Mouse (Mus musculus): Measurements from ENCODE around the gene Gm5414. TPM values are rescaled to one million over a fixed set of nuclear protein-coding genes. Genes with fewer than 3 reads are reported as not detected.

Gene Gm5414
- polyA plus RNA-seq, 1 experiment from 2014 or later, result not detected

Small RNAs within 50 kb of the gene (microRNA-seq; reads per million reads assigned to microRNA genes)
- gene Gm44383 (not detected), gene Gm44479 (not detected)

Other genes starting within 250 kb of the Gm5414 start
- gene Krt7, start 217.1 kb downstream of the Gm5414 start, polyA plus RNA-seq (2015; fragmentation: Nextera tagmentation; extraction: Ambion mirVana), result 2.9 and 5.1 TPM in 2 replicates
- not detected in 2 replicates for gene Krt87, start 189.4 kb downstream of the Gm5414 start, polyA plus RNA-seq (2015; fragmentation: Nextera tagmentation; extraction: Ambion mirVana)
- not detected in 2 replicates for gene Krt88, start 180.4 kb downstream of the Gm5414 start, polyA plus RNA-seq (2015; fragmentation: Nextera tagmentation; extraction: Ambion mirVana)
- not detected in 2 replicates for gene Krt81, start 164.4 kb downstream of the Gm5414 start, polyA plus RNA-seq (2015; fragmentation: Nextera tagmentation; extraction: Ambion mirVana)
- not detected in 2 replicates for gene Krt86, start 154.7 kb downstream of the Gm5414 start, polyA plus RNA-seq (2015; fragmentation: Nextera tagmentation; extraction: Ambion mirVana)
- gene Krt83, start 136.7 kb downstream of the Gm5414 start, polyA plus RNA-seq (2015; fragmentation: Nextera tagmentation; extraction: Ambion mirVana), result not detected in 2 replicates
- not detected in 2 replicates for gene Gm49425, start 110.9 kb downstream of the Gm5414 start, polyA plus RNA-seq (2015; fragmentation: Nextera tagmentation; extraction: Ambion mirVana)
- gene Krt84, start 95.4 kb downstream of the Gm5414 start, polyA plus RNA-seq (2015; fragmentation: Nextera tagmentation; extraction: Ambion mirVana), result not detected in 2 replicates
- not detected in 2 replicates for gene Krt82, start 77.5 kb downstream of the Gm5414 start, polyA plus RNA-seq (2015; fragmentation: Nextera tagmentation; extraction: Ambion mirVana)
- not detected in 2 replicates for gene Krt90, start 65.2 kb downstream of the Gm5414 start, polyA plus RNA-seq (2015; fragmentation: Nextera tagmentation; extraction: Ambion mirVana)
- not detected in 2 replicates for gene Krt75, start 54.3 kb downstream of the Gm5414 start, polyA plus RNA-seq (2015; fragmentation: Nextera tagmentation; extraction: Ambion mirVana)
- not detected in 2 replicates for gene Gm5478, start 19.2 kb upstream of the Gm5414 start, polyA plus RNA-seq (2015; fragmentation: Nextera tagmentation; extraction: Ambion mirVana)
- gene Krt6b, start 52.1 kb upstream of the Gm5414 start, polyA plus RNA-seq (2015; fragmentation: Nextera tagmentation; extraction: Ambion mirVana), result not detected in 2 replicates
- gene Krt6a, start 66.1 kb upstream of the Gm5414 start, polyA plus RNA-seq (2015; fragmentation: Nextera tagmentation; extraction: Ambion mirVana), result 0.05 and 0.09 TPM in 2 replicates
- gene Krt5, start 84.7 kb upstream of the Gm5414 start, polyA plus RNA-seq (2015; fragmentation: Nextera tagmentation; extraction: Ambion mirVana), result 0.63 and 0.69 TPM in 2 replicates
- gene Krt71, start 114.9 kb upstream of the Gm5414 start, polyA plus RNA-seq (2015; fragmentation: Nextera tagmentation; extraction: Ambion mirVana), result not detected in 2 replicates
- not detected in 2 replicates for gene Krt72, start 158.3 kb upstream of the Gm5414 start, polyA plus RNA-seq (2015; fragmentation: Nextera tagmentation; extraction: Ambion mirVana)
- not detected in 2 replicates for gene Krt73, start 174.2 kb upstream of the Gm5414 start, polyA plus RNA-seq (2015; fragmentation: Nextera tagmentation; extraction: Ambion mirVana)
- not detected in 2 replicates for gene Krt2, start 190.0 kb upstream of the Gm5414 start, polyA plus RNA-seq (2015; fragmentation: Nextera tagmentation; extraction: Ambion mirVana)
- not detected in 2 replicates for gene Krt1, start 222.6 kb upstream of the Gm5414 start, polyA plus RNA-seq (2015; fragmentation: Nextera tagmentation; extraction: Ambion mirVana)
- gene Krt77, start 241.5 kb upstream of the Gm5414 start, polyA plus RNA-seq (2015; fragmentation: Nextera tagmentation; extraction: Ambion mirVana), result not detected in 2 replicates

Measured in liver, embryonic 13.5 days (tissue).